Mouse (Mus musculus): ENCODE results near the gene Chst3. TPM values are rescaled to one million over a fixed set of nuclear protein-coding genes. Genes with fewer than 3 reads are reported as not detected.
"Not testable (repeated sequence)": the region's sequence is repeated elsewhere in the genome, so short reads cannot be mapped to it uniquely, and the experiment has no call there.

The Chst3 gene
- polyA plus RNA-seq, 1 experiment: 2.1 TPM

GRCm38 (mm10) chr10:60193532-60194423, 25.3 kb downstream of the Chst3 start:
- Histone ChIP-seq H3K27me3 (ENCODE audit: control insufficient read depth, insufficient read depth, low read length) (no peaks in the 10 kb centered on the region), H3K4me1 (replicated peaks; ENCODE audit: control insufficient read depth, insufficient read depth, low read length) (peaks cover 33% of the 10 kb centered on the region), H3K36me3 (ENCODE audit: control insufficient read depth, insufficient read depth, low read length) (no peaks in the 10 kb centered on the region), H3K4me3 (ENCODE audit: control insufficient read depth, insufficient read depth, low read length) (no peak overlapping the region), H3K27ac (ENCODE audit: control insufficient read depth, insufficient read depth, low read length) (no peak overlapping the region)
- TF ChIP-seq CTCF (IDR thresholded peaks at IDR 0.05; ENCODE audit: borderline replicate concordance, control insufficient read depth, extremely low read depth, insufficient read depth, low read length, poor library complexity): no peak; the same call in 1 of the 2 replicates
- no peak for TF ChIP-seq POLR2A (IDR thresholded peaks at IDR 0.05; ENCODE audit: control insufficient read depth, extremely low read depth, insufficient read depth, low read length, poor library complexity)
- no peak for DNase-seq
- 31% methylated on average over 19 of the region's 19 CpGs for WGBS

GRCm38 (mm10) chr10:60191796-60192195, 27.3 kb downstream of the Chst3 start:
- Histone ChIP-seq H3K27me3 (ENCODE audit: control insufficient read depth, insufficient read depth, low read length) (no peaks in the 10 kb centered on the region), H3K36me3 (ENCODE audit: control insufficient read depth, insufficient read depth, low read length) (no peaks in the 10 kb centered on the region), H3K27ac (ENCODE audit: control insufficient read depth, insufficient read depth, low read length) (no peak overlapping the region), H3K4me1 (replicated peaks; ENCODE audit: control insufficient read depth, insufficient read depth, low read length) (peaks cover 33% of the 10 kb centered on the region), H3K4me3 (ENCODE audit: control insufficient read depth, insufficient read depth, low read length) (peak overlapping the region; percentile 42)
- WGBS: 1% methylated on average over 17 of the region's 17 CpGs
- TF ChIP-seq POLR2A (IDR thresholded peaks at IDR 0.05; ENCODE audit: control insufficient read depth, extremely low read depth, insufficient read depth, low read length, poor library complexity) (no peak), CTCF (IDR thresholded peaks at IDR 0.05; ENCODE audit: borderline replicate concordance, control insufficient read depth, extremely low read depth, insufficient read depth, low read length, poor library complexity) (peak; percentile 98)
- DNase-seq: peak; percentile 77

- Histone ChIP-seq H3K4me1 (replicated peaks; ENCODE audit: control insufficient read depth, insufficient read depth, low read length) (peaks cover 27% of the 10 kb centered on the region), H3K27ac (ENCODE audit: control insufficient read depth, insufficient read depth, low read length) (no peak overlapping the region)
These were observed 29.4 kb downstream of the Chst3 start for GRCm38 (mm10) chr10:60189534-60190186.

GRCm38 (mm10) chr10:60186191-60186945, 32.7 kb downstream of the Chst3 start:
- DNase-seq: no peak
- 83% methylated on average over 44 of the region's 44 CpGs for WGBS
- H3K27ac ChIP-seq (ENCODE audit: control insufficient read depth, insufficient read depth, low read length): no peak overlapping the region
- H3K36me3 ChIP-seq (ENCODE audit: control insufficient read depth, insufficient read depth, low read length): no peaks in the 10 kb centered on the region
- H3K4me3 ChIP-seq (ENCODE audit: control insufficient read depth, insufficient read depth, low read length): no peak overlapping the region
- H3K4me1 ChIP-seq (replicated peaks; ENCODE audit: control insufficient read depth, insufficient read depth, low read length): peaks cover 20% of the 10 kb centered on the region; the same call in 1 of the 2 replicates
- no peaks in the 10 kb centered on the region for H3K27me3 ChIP-seq (ENCODE audit: control insufficient read depth, insufficient read depth, low read length)
- TF ChIP-seq POLR2A (IDR thresholded peaks at IDR 0.05; ENCODE audit: control insufficient read depth, extremely low read depth, insufficient read depth, low read length, poor library complexity): no peak
- no peak for TF ChIP-seq CTCF (IDR thresholded peaks at IDR 0.05; ENCODE audit: borderline replicate concordance, control insufficient read depth, extremely low read depth, insufficient read depth, low read length, poor library complexity)

More at GRCm38 (mm10) chr10:60189534-60190186, 29.4 kb downstream of the Chst3 start:
- WGBS: 83% methylated on average over 6 of the region's 6 CpGs
- Histone ChIP-seq H3K4me3 (ENCODE audit: control insufficient read depth, insufficient read depth, low read length) (no peak overlapping the region), H3K36me3 (ENCODE audit: control insufficient read depth, insufficient read depth, low read length) (no peaks in the 10 kb centered on the region), H3K27me3 (ENCODE audit: control insufficient read depth, insufficient read depth, low read length) (no peaks in the 10 kb centered on the region)
- DNase-seq: no peak
- TF ChIP-seq CTCF (IDR thresholded peaks at IDR 0.05; ENCODE audit: borderline replicate concordance, control insufficient read depth, extremely low read depth, insufficient read depth, low read length, poor library complexity) (no peak), POLR2A (IDR thresholded peaks at IDR 0.05; ENCODE audit: control insufficient read depth, extremely low read depth, insufficient read depth, low read length, poor library complexity) (no peak)

GRCm38 (mm10) chr10:60185023-60185709, 33.9 kb downstream of the Chst3 start:
- 95% methylated on average over 10 of the region's 10 CpGs for WGBS
- no peak overlapping the region for H3K4me3 ChIP-seq (ENCODE audit: control insufficient read depth, insufficient read depth, low read length)
- no peak for DNase-seq
- H3K27me3 ChIP-seq (ENCODE audit: control insufficient read depth, insufficient read depth, low read length): no peaks in the 10 kb centered on the region
- no peaks in the 10 kb centered on the region for H3K36me3 ChIP-seq (ENCODE audit: control insufficient read depth, insufficient read depth, low read length)
- peaks cover 26% of the 10 kb centered on the region for H3K4me1 ChIP-seq (replicated peaks; ENCODE audit: control insufficient read depth, insufficient read depth, low read length)
- TF ChIP-seq CTCF (IDR thresholded peaks at IDR 0.05; ENCODE audit: borderline replicate concordance, control insufficient read depth, extremely low read depth, insufficient read depth, low read length, poor library complexity): no peak
- no peak for TF ChIP-seq POLR2A (IDR thresholded peaks at IDR 0.05; ENCODE audit: control insufficient read depth, extremely low read depth, insufficient read depth, low read length, poor library complexity)
- no peak overlapping the region for H3K27ac ChIP-seq (ENCODE audit: control insufficient read depth, insufficient read depth, low read length)

GRCm38 (mm10) chr10:60175306-60175705, 43.8 kb downstream of the Chst3 start:
- DNase-seq; H3K36me3 ChIP-seq (ENCODE audit: control insufficient read depth, insufficient read depth, low read length); H3K27ac ChIP-seq (ENCODE audit: control insufficient read depth, insufficient read depth, low read length); H3K27me3 ChIP-seq (ENCODE audit: control insufficient read depth, insufficient read depth, low read length); H3K4me3 ChIP-seq (ENCODE audit: control insufficient read depth, insufficient read depth, low read length): not testable (repeated sequence)
- WGBS: 98% methylated on average over 9 of the region's 9 CpGs
- peaks cover 26% of the 10 kb centered on the region for H3K4me1 ChIP-seq (replicated peaks; ENCODE audit: control insufficient read depth, insufficient read depth, low read length)
